Mouse (Mus musculus): Measurements from ENCODE around the gene Six3.

The Six3 gene

GRCm38 (mm10) chr17:85612526-85613265, 712 bp upstream of the Six3 start:
- DNase-seq = no peak

- no peak for DNase-seq
Measured at GRCm38 (mm10) chr17:85614011-85614721, 758 bp downstream of the Six3 start.

GRCm38 (mm10) chr17:85614722-85615331, 1.4 kb downstream of the Six3 start:
- DNase-seq = no peak

- DNase-seq = no peak
Measured at GRCm38 (mm10) chr17:85615586-85615985, 2.2 kb downstream of the Six3 start.

- DNase-seq = no peak
Measured at GRCm38 (mm10) chr17:85616526-85617500, 3.4 kb downstream of the Six3 start.

- DNase-seq = no peak
Measured at GRCm38 (mm10) chr17:85617566-85618358, 4.4 kb downstream of the Six3 start.

- no peak for DNase-seq
Measured at GRCm38 (mm10) chr17:85618359-85619112, 5.1 kb downstream of the Six3 start.

GRCm38 (mm10) chr17:85619113-85620085, 6.0 kb downstream of the Six3 start:
- DNase-seq = no peak

- DNase-seq = no peak
Measured at GRCm38 (mm10) chr17:85620086-85620481, 6.7 kb downstream of the Six3 start.

- DNase-seq = no peak
Measured at GRCm38 (mm10) chr17:85620680-85621504, 7.5 kb downstream of the Six3 start.

- DNase-seq = no peak
Measured at GRCm38 (mm10) chr17:85621505-85622310, 8.3 kb downstream of the Six3 start.

GRCm38 (mm10) chr17:85622493-85623157, 9.2 kb downstream of the Six3 start:
- no peak for DNase-seq

GRCm38 (mm10) chr17:85623161-85624050, 10.0 kb downstream of the Six3 start:
- DNase-seq = no peak

- no peak for DNase-seq
Measured at GRCm38 (mm10) chr17:85624051-85624420, 10.6 kb downstream of the Six3 start.

GRCm38 (mm10) chr17:85624981-85625940, 11.9 kb downstream of the Six3 start:
- no peak for DNase-seq
